Mouse (Mus musculus): ENCODE data around the gene Stim1. TPM values are rescaled to one million over a fixed set of nuclear protein-coding genes. Genes with fewer than 3 reads are reported as not detected.
A peak's percentile ranks its signal among the peaks of the same experiment; 100 is the strongest.

The Stim1 gene
- polyA plus RNA-seq (2015; fragmentation: Nextera tagmentation; extraction: Ambion mirVana): 14.8 and 16.2 TPM in 2 replicates

DNA sequence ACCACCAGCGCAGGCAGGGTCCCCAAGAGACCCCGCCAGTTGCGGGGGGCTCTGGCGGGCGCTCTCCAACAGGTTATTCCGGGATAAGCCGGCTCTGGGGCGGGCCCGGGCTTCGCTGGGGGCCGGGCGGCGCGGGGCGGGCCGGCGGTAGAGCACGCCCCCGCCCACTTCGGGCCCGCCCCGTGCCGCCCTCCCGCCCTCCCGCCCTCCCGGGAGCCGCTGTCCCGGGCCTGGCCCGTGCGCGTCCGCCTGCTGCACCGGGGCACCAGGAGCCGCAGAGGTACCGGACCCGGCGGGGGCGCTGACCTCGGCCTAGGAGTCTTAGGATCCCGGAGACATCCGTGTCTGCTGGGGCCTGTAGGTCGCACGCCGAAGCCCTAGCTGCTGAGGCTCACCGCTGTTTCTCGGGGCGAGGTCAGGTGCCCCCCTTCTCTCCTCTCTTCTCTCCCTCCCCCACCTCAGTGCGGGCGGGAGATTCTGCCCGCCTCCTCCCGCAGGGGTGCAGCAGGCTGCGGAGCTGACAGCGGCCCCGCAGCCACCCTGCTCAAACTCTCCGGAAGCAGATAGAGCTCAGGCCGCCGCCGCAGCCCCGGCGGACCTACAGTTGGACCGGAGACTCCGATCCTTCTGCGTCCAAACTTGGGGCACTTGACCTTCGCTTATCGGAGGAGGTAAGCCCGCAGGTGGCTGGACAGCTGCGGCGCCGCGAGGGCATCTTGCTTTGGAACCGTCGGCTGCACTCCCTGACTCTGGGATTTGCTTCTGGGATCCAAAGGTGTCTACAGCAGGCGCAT lies at the start of gene Stim1:
Gene Stim1, plus strand, starts transcription at position 206 of the 794 bp plus-strand sequence.
- peak within 1 kb of the TSS; percentile 56 for H3K27ac ChIP-seq
- peak; percentile 96 for ATAC-seq (replicated peaks; ENCODE audit: low FRiP score)
- peak within 1 kb of the TSS; percentile 87 for H3K4me3 ChIP-seq (replicated peaks)
- H3K4me2 ChIP-seq: peak within 1 kb of the TSS; percentile 96
- peak within 1 kb of the TSS; percentile 78 for H3K9ac ChIP-seq
- H3K4me1 ChIP-seq: peaks cover 10% of the 10 kb centered on the region
- no peaks in the 10 kb centered on the region for H3K9me3 ChIP-seq (replicated peaks)
- H3K36me3 ChIP-seq: no peaks in the 10 kb centered on the region
- under 1% methylated on average over 64 of the region's 73 CpGs for WGBS
- H3K27me3 ChIP-seq: peaks cover 15% of the 10 kb centered on the region

DNA sequence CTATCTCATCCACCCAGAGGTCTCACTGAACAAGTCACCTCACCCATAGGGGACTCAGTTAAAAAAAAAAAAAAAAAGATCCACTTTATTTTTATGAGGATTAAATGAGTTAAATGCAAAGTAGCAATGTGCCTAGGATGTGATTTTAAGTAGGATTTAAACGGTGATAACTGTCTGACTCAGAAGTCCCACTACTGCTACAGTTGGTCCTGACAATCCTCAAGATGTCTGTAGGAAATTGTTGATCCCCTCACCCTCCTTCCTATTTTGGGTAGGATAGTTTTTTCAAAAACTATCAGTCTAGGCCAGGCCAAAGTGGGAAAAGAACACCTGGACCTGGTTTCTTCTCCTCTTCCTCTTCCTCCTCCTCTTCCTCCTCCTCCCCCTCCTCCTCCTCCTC lies 45.7 kb upstream of the Stim1 start:
- Histone ChIP-seq H3K9ac (no peak overlapping the region), H3K4me2 (peak overlapping the region; percentile 82), H3K4me3 (replicated peaks) (peak overlapping the region; percentile 79; the same call in 1 of the 2 replicates), H3K4me1 (0 out of 2 replicates have a peak, but pooled peaks cover 3% of the 10 kb centered on the region), H3K9me3 (replicated peaks) (no peaks in the 10 kb centered on the region), H3K27me3 (no peaks in the 10 kb centered on the region), H3K27ac (peak overlapping the region; percentile 56; the same call in 1 of the 2 replicates), H3K36me3 (0 out of 2 replicates have a peak, but pooled peaks cover 5% of the 10 kb centered on the region)
- ATAC-seq (replicated peaks; ENCODE audit: low FRiP score): no peak; the same call in 1 of the 2 replicates
- 50% methylated on average over 1 of the region's 1 CpGs for WGBS

GRCm38 (mm10) chr7:102222336-102222735 lies 45.3 kb upstream of the Stim1 start:
- Histone ChIP-seq H3K9ac (peak overlapping the region; percentile 82), H3K27me3 (no peaks in the 10 kb centered on the region), H3K9me3 (replicated peaks) (no peaks in the 10 kb centered on the region), H3K4me1 (0 out of 2 replicates have a peak, but pooled peaks cover 3% of the 10 kb centered on the region), H3K4me3 (replicated peaks) (peak overlapping the region; percentile 79), H3K27ac (peak overlapping the region; percentile 84), H3K36me3 (0 out of 2 replicates have a peak, but pooled peaks cover 5% of the 10 kb centered on the region), H3K4me2 (peak overlapping the region; percentile 82)
- ATAC-seq (replicated peaks; ENCODE audit: low FRiP score): peak; percentile 78
- WGBS: 0% methylated on average over 9 of the region's 13 CpGs

GRCm38 (mm10) chr7:102222830-102223556 lies 44.6 kb upstream of the Stim1 start:
- H3K9ac ChIP-seq: peak overlapping the region; percentile 82
- no peaks in the 10 kb centered on the region for H3K9me3 ChIP-seq (replicated peaks)
- no peaks in the 10 kb centered on the region for H3K27me3 ChIP-seq
- peaks cover 5% of the 10 kb centered on the region; the same call in 1 of the 2 replicates for H3K36me3 ChIP-seq
- peak; percentile 92 for ATAC-seq (replicated peaks; ENCODE audit: low FRiP score)
- H3K4me2 ChIP-seq: peak overlapping the region; percentile 82
- peak overlapping the region; percentile 79 for H3K4me3 ChIP-seq (replicated peaks)
- peak overlapping the region; percentile 84 for H3K27ac ChIP-seq
- H3K4me1 ChIP-seq: 0 out of 2 replicates have a peak, but pooled peaks cover 3% of the 10 kb centered on the region
- 2% methylated on average over 31 of the region's 31 CpGs for WGBS

GRCm38 (mm10) chr7:102223883-102224738 lies 43.5 kb upstream of the Stim1 start:
- ATAC-seq (replicated peaks; ENCODE audit: low FRiP score): no peak
- Histone ChIP-seq H3K27ac (no peak overlapping the region), H3K27me3 (no peaks in the 10 kb centered on the region), H3K9ac (no peak overlapping the region), H3K4me3 (replicated peaks) (no peak overlapping the region), H3K9me3 (replicated peaks) (no peaks in the 10 kb centered on the region), H3K36me3 (peaks cover 13% of the 10 kb centered on the region), H3K4me2 (peak overlapping the region; percentile 82; the same call in 1 of the 2 replicates), H3K4me1 (0 out of 2 replicates have a peak, but pooled peaks cover 3% of the 10 kb centered on the region)
- WGBS: 86% methylated on average over 5 of the region's 5 CpGs

DNA sequence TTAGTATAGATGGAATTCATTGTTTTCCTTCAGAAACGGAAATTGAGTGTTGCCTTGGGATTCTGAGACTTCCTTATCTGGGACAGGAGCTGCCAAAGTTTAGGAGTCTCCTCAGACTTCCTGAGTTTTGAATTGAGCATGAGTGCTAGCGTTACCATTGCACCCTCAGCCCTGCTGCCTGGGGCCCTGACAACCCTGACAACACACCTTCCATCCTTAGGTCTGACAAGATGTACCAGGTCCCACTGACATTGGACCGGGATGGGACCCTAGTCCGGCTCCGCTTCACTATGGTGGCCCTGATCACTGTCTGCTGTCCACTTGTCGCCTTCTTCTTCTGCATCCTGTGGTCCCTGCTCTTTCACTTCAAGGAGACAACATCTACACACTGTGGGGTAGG lies 41.6 kb upstream of the Stim1 start:
- no peaks in the 10 kb centered on the region for H3K9me3 ChIP-seq (replicated peaks)
- 0 out of 2 replicates have a peak, but pooled peaks cover 3% of the 10 kb centered on the region for H3K4me1 ChIP-seq
- no peak overlapping the region for H3K9ac ChIP-seq
- WGBS: 93% methylated on average over 6 of the region's 6 CpGs
- H3K27me3 ChIP-seq: no peaks in the 10 kb centered on the region
- no peak overlapping the region for H3K27ac ChIP-seq
- H3K4me2 ChIP-seq: no peak overlapping the region
- H3K36me3 ChIP-seq: peaks cover 30% of the 10 kb centered on the region
- H3K4me3 ChIP-seq (replicated peaks): no peak overlapping the region
- no peak for ATAC-seq (replicated peaks; ENCODE audit: low FRiP score)

DNA sequence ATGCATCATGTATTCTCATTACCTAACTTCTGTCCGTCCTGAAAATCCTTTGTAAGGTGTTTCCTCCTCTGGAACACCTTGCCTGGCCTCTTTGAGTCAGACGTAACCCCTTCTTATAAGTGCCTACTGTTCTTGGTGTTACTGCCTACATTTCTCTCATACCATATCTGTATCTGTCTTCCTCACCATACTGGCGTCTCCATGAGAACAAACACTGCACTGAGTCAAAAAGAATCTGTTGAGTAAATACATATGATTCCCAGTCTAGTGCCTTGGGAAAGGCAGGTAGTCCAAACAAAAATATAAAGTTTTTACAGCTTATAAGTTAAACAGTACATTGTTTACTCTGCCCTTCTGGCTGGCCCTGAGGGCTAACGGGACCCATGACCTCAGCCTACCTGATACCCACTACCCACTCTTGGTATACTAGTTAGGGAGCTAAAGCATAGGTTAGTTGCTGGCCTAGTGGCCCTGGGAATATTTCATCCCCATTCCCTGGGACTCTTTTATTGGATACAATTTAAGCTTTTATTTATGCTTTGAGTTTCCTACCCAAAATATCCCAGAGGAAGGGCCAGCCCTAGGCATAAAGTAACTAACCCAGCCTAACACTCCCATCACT lies 39.4 kb upstream of the Stim1 start:
- Histone ChIP-seq H3K9me3 (replicated peaks) (no peaks in the 10 kb centered on the region), H3K9ac (no peak overlapping the region), H3K27me3 (no peaks in the 10 kb centered on the region), H3K27ac (no peak overlapping the region), H3K4me3 (replicated peaks) (no peak overlapping the region), H3K36me3 (peaks cover 38% of the 10 kb centered on the region), H3K4me2 (no peak overlapping the region), H3K4me1 (0 out of 2 replicates have a peak, but pooled peaks cover under 1% of the 10 kb centered on the region)
- ATAC-seq (replicated peaks; ENCODE audit: low FRiP score): no peak
- 84% methylated on average over 4 of the region's 4 CpGs for WGBS

- H3K9ac ChIP-seq: no peak overlapping the region
- WGBS: 86% methylated on average over 6 of the region's 6 CpGs
- no peak overlapping the region for H3K4me3 ChIP-seq (replicated peaks)
- no peak for ATAC-seq (replicated peaks; ENCODE audit: low FRiP score)
- H3K9me3 ChIP-seq (replicated peaks): no peaks in the 10 kb centered on the region
- no peak overlapping the region for H3K27ac ChIP-seq
- H3K4me2 ChIP-seq: no peak overlapping the region
- peaks cover 38% of the 10 kb centered on the region for H3K36me3 ChIP-seq
- no peaks in the 10 kb centered on the region for H3K4me1 ChIP-seq
- no peaks in the 10 kb centered on the region for H3K27me3 ChIP-seq
These were observed 37.8 kb upstream of the Stim1 start for GRCm38 (mm10) chr7:102229814-102230213.

DNA sequence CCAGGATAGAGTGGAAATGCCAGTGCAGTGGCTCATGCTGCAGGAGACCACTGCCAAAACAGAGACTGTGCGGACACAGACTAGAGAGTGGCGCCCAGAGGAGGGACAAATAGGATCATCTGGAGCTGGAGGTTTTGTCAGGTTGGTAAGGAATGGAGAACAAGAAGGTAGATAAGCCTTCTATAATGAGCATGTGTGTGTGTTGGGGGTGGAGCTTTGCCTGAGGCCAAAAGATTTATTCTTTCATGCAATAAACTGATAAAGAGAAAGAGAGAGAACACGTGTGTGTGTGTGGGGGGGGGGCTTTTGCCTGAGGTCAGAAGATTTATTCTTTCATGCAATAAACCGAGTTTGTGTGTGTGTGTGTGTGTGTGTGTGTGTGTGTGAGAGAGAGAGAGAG lies 34.5 kb upstream of the Stim1 start:
- Histone ChIP-seq H3K27ac (no peak overlapping the region), H3K9ac (no peak overlapping the region), H3K27me3 (no peaks in the 10 kb centered on the region), H3K4me3 (replicated peaks) (no peak overlapping the region), H3K9me3 (replicated peaks) (no peaks in the 10 kb centered on the region), H3K36me3 (peaks cover 58% of the 10 kb centered on the region), H3K4me2 (no peak overlapping the region), H3K4me1 (no peaks in the 10 kb centered on the region)
- WGBS: 65% methylated on average over 4 of the region's 4 CpGs
- ATAC-seq (replicated peaks; ENCODE audit: low FRiP score): no peak

GRCm38 (mm10) chr7:102238686-102239286 lies 28.8 kb upstream of the Stim1 start:
- no peaks in the 10 kb centered on the region for H3K27me3 ChIP-seq
- ATAC-seq (replicated peaks; ENCODE audit: low FRiP score): no peak
- H3K4me2 ChIP-seq: no peak overlapping the region
- peaks cover 69% of the 10 kb centered on the region for H3K36me3 ChIP-seq
- no peaks in the 10 kb centered on the region for H3K9me3 ChIP-seq (replicated peaks)
- no peak overlapping the region for H3K4me3 ChIP-seq (replicated peaks)
- H3K4me1 ChIP-seq: peaks cover 3% of the 10 kb centered on the region
- no peak overlapping the region for H3K27ac ChIP-seq
- 85% methylated on average over 8 of the region's 8 CpGs for WGBS
- H3K9ac ChIP-seq: no peak overlapping the region

DNA sequence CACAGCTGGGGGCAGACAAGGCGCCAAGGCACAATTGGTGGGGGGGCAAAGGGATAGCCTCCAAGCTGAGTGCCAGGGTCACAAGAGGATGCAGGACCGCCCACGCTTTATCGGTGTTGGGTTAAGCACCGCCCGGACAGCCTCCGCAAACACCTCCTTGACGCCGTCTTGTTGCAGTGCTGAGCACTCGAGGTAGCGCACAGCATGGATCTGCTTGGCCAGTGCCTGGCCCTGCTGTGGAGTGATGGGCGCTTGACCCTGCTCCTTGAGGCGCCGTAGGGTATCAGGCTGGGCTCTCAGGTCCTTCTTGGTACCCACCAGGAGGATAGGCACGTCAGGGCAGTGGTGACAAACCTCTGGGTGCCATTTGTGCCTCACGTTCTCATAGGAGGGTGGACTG lies 28.0 kb upstream of the Stim1 start:
- Histone ChIP-seq H3K27me3 (no peaks in the 10 kb centered on the region), H3K36me3 (peaks cover 74% of the 10 kb centered on the region), H3K9me3 (replicated peaks) (no peaks in the 10 kb centered on the region), H3K4me2 (no peak overlapping the region), H3K4me1 (peaks cover 11% of the 10 kb centered on the region), H3K9ac (no peak overlapping the region), H3K4me3 (replicated peaks) (no peak overlapping the region), H3K27ac (no peak overlapping the region)
- 0 out of 2 replicates have a peak, but pooled peaks have one; percentile 14 for ATAC-seq (replicated peaks; ENCODE audit: low FRiP score)
- 92% methylated on average over 16 of the region's 16 CpGs for WGBS

Data from kidney, embryonic 15.5 days (tissue).